Mouse (Mus musculus) forebrain, embryonic 12.5 days (tissue): Measurements from ENCODE around the gene Garnl3. TPM values are rescaled to one million over a fixed set of nuclear protein-coding genes. Genes with fewer than 3 reads are reported as not detected.

Source experiments
- ATAC-seq: fragments of 200-750 bp; cut with Nextera tagmentation; 2 replicates; pipeline ENCODE4 v1.8.0; 2017; ENCODE audit warnings: moderate TSS enrichment; ENCODE audit not compliant: low FRiP score
- H3K27ac ChIP-seq: fragments of 300-500 bp; sonication (generic); 2 replicates; pipeline ENCODE4 v1.5.1; 2016; ENCODE audit warnings: mild to moderate bottlenecking
- H3K27me3 ChIP-seq: fragments of 300-500 bp; sonication (generic); 2 replicates; pipeline ENCODE4 v1.6.1; 2016; ENCODE audit warnings: mild to moderate bottlenecking
- H3K36me3 ChIP-seq: fragments of 300-500 bp; sonication (generic); replicated peaks from 2 replicates; pipeline ENCODE4 v1.6.1; 2016; ENCODE audit warnings: mild to moderate bottlenecking
- H3K4me1 ChIP-seq: fragments of 300-500 bp; sonication (generic); 2 replicates; pipeline ENCODE4 v1.6.1; 2016
- H3K4me2 ChIP-seq: fragments of 300-500 bp; sonication (generic); 2 replicates; pipeline ENCODE4 v1.6.1; 2016; ENCODE audit warnings: mild to moderate bottlenecking, moderate library complexity
- H3K4me3 ChIP-seq: fragments of 300-500 bp; sonication (generic); replicated peaks from 2 replicates; pipeline ENCODE4 v1.5.1; 2016; ENCODE audit warnings: mild to moderate bottlenecking
- H3K9ac ChIP-seq: fragments of 300-500 bp; sonication (generic); 2 replicates; pipeline ENCODE4 v1.6.1; 2016; ENCODE audit warnings: mild to moderate bottlenecking
- H3K9me3 ChIP-seq: fragments of 300-500 bp; sonication (generic); 2 replicates; pipeline ENCODE4 v1.6.1; 2016
- WGBS: fragments of 180-500 bp; shearing (Covaris S2); methylation state at CpG from one replicate; pipeline ENCODE4 v1.1.7; 2016; 5-methylcytosine and 5-hydroxymethylcytosine counted together
- polyA plus RNA-seq: library from polyadenylated mRNA; unstranded; fragments of >200 nt; fragmentation: Nextera tagmentation; extraction: Ambion mirVana; gene quantifications from 2 replicates; pipeline ENCODE4 v1.2.1, GENCODE M21; 2016

The Garnl3 gene
- polyA plus RNA-seq, 1 experiment from 2014 or later, result 14.5 TPM

DNA sequence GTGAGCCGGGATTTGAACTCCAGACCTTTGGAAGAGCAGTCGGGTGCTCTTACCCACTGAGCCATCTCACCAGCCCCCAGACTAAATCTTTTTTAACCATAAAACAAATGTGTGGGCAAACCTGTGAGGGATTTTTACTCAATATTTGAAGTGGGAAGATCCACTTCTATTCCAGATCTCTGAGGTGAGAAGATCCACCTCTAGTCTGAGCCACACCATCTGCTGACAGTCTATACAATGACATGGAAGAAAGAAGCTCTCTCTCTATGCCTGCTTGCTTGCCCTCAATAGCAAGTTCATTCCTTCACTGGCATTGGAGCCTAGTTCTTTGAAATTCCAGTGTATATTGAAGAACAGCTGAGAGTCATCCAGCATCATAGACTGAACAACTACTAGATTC lies 131.7 kb downstream of the Garnl3 start:
- H3K9ac ChIP-seq, result no peak overlapping the region
- no peaks in the 10 kb centered on the region for H3K4me1 ChIP-seq
- no peak overlapping the region for H3K4me2 ChIP-seq
- no peak for ATAC-seq
- no peak overlapping the region for H3K4me3 ChIP-seq
- H3K27me3 ChIP-seq, result no peaks in the 10 kb centered on the region
- H3K36me3 ChIP-seq, result no peaks in the 10 kb centered on the region
- H3K9me3 ChIP-seq, result no peaks in the 10 kb centered on the region
- WGBS, result 95% methylated on average over 2 of the region's 2 CpGs
- no peak overlapping the region for H3K27ac ChIP-seq

DNA sequence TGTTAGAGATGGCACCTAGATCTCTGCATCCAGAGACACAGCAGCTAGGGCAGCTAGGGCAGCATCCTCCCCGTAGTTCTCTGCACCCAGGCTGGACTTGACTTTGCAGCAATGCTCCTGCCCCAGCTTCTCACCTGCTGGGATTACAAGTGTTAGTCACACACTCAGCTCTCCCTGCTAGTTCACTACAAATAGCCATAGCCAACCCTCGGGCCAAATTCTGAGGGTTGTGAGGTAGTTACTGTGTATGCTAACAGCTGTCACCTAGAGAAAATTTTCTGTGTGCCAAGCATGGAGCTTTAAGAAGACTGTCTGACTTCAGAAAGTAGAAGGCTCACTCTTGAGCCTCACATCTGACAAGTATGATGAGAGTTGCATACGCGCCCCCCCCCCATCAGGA lies 133.7 kb downstream of the Garnl3 start:
- WGBS, result 85% methylated on average over 4 of the region's 4 CpGs

GRCm38 (mm10) chr2:32997081-32997480 lies 134.4 kb downstream of the Garnl3 start:
- Histone ChIP-seq H3K27me3 (no peaks in the 10 kb centered on the region), H3K36me3 (no peaks in the 10 kb centered on the region), H3K9ac (no peak overlapping the region), H3K27ac (no peak overlapping the region), H3K4me3 (no peak overlapping the region), H3K4me2 (no peak overlapping the region), H3K4me1 (no peaks in the 10 kb centered on the region), H3K9me3 (no peaks in the 10 kb centered on the region)
- WGBS, result 73% methylated on average over 6 of the region's 6 CpGs
- ATAC-seq, result no peak

More for the DNA sequence above, 133.7 kb downstream of the Garnl3 start:
- no peak overlapping the region for H3K4me3 ChIP-seq
- no peaks in the 10 kb centered on the region for H3K36me3 ChIP-seq
- H3K9me3 ChIP-seq, result no peaks in the 10 kb centered on the region
- no peak for ATAC-seq
- no peaks in the 10 kb centered on the region for H3K4me1 ChIP-seq
- H3K4me2 ChIP-seq, result no peak overlapping the region
- no peaks in the 10 kb centered on the region for H3K27me3 ChIP-seq
- no peak overlapping the region for H3K27ac ChIP-seq
- H3K9ac ChIP-seq, result no peak overlapping the region

DNA sequence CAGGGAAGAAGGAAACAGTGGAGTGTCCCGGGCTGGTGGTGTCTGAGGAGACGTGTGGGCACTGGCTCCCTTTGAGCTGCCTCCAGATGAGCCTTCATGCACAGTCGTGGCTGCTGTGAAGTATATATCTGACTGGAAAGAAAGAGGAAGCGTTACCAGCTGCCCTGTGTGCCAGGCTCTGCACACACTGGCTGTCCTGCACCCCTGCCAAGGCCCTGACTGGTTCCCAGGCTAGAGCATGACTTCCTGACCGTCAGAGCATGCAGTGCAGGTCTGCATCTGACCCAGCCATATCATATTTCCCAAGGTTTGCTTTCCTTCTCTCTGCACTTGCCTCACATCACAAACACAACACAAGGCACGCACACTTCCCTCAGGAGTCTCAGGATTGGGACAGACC lies 139.3 kb downstream of the Garnl3 start:
- no peaks in the 10 kb centered on the region for H3K4me1 ChIP-seq
- WGBS, result 80% methylated on average over 6 of the region's 6 CpGs
- H3K27me3 ChIP-seq, result no peaks in the 10 kb centered on the region
- H3K4me2 ChIP-seq, result no peak overlapping the region
- H3K36me3 ChIP-seq, result no peaks in the 10 kb centered on the region
- no peak overlapping the region for H3K27ac ChIP-seq
- no peak overlapping the region for H3K4me3 ChIP-seq
- no peak overlapping the region for H3K9ac ChIP-seq
- ATAC-seq, result no peak
- H3K9me3 ChIP-seq, result no peaks in the 10 kb centered on the region

- H3K4me3 ChIP-seq, result no peak overlapping the region
- H3K27me3 ChIP-seq, result no peaks in the 10 kb centered on the region
- H3K4me1 ChIP-seq, result no peaks in the 10 kb centered on the region
- ATAC-seq, result no peak
- no peaks in the 10 kb centered on the region for H3K9me3 ChIP-seq
- no peak overlapping the region for H3K4me2 ChIP-seq
- no peak overlapping the region for H3K9ac ChIP-seq
- WGBS, result 62% methylated on average over 13 of the region's 13 CpGs
- no peaks in the 10 kb centered on the region for H3K36me3 ChIP-seq
- no peak overlapping the region for H3K27ac ChIP-seq
Measured at GRCm38 (mm10) chr2:32990167-32990832, 141.2 kb downstream of the Garnl3 start.

- Histone ChIP-seq H3K4me1 (no peaks in the 10 kb centered on the region), H3K4me2 (no peak overlapping the region), H3K27me3 (0 out of 2 replicates have a peak, but pooled peaks cover 3% of the 10 kb centered on the region), H3K27ac (no peak overlapping the region), H3K36me3 (no peaks in the 10 kb centered on the region), H3K4me3 (no peak overlapping the region), H3K9ac (no peak overlapping the region), H3K9me3 (no peaks in the 10 kb centered on the region)
- 79% methylated on average over 3 of the region's 3 CpGs for WGBS
- ATAC-seq, result no peak
Measured at GRCm38 (mm10) chr2:32989376-32989775, 142.1 kb downstream of the Garnl3 start.

DNA sequence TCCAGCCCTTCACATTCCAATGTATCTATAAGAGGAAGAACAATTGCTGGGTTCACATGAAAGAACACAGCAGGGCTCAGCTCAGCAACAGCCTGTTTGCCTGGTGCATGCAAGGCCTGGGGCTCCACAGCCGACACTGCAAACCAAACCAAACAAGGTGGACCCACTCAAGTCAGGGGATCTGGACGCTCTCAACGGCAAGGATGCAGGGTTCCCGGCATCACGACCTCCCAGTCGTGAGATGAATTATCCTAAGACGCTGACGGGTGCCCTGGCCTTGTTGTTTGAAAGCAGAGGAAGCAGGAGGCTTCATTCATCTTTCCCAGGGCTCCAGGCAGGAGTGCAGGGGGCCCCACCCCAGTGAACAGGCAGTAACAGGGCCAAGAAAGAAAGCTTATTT lies 145.6 kb downstream of the Garnl3 start:
- 67% methylated on average over 8 of the region's 8 CpGs for WGBS
- ATAC-seq, result no peak
- no peak overlapping the region for H3K4me2 ChIP-seq

DNA sequence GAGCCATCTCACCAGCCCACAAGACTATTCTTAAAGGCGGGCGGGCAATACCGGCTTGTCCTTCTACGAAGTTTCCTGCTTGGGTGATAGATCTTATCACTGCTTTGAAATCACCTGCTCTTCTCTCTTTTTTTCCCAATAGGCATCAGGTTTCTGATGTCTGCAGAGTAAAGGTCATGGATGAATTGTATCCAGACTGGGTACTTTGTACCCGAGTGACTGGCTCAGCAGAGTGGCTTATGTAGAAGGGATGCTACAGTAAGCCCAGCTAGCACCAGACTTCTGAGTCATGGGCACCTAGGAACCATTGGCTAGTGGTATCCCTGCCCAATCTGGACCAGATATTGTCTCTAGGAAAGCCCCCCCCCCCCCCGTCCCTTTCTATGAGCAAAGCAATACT lies 147.8 kb downstream of the Garnl3 start:
- Histone ChIP-seq H3K4me3 (no peak overlapping the region), H3K27me3 (peaks cover 12% of the 10 kb centered on the region), H3K4me2 (no peak overlapping the region), H3K9ac (no peak overlapping the region), H3K27ac (no peak overlapping the region), H3K4me1 (peaks cover 22% of the 10 kb centered on the region), H3K9me3 (no peaks in the 10 kb centered on the region), H3K36me3 (no peaks in the 10 kb centered on the region)
- ATAC-seq, result no peak
- 64% methylated on average over 6 of the region's 6 CpGs for WGBS

More for the DNA sequence above, 145.6 kb downstream of the Garnl3 start:
- Histone ChIP-seq H3K4me3 (no peak overlapping the region), H3K4me1 (peaks cover 16% of the 10 kb centered on the region), H3K27me3 (peaks cover 11% of the 10 kb centered on the region; the same call in 1 of the 2 replicates), H3K9ac (no peak overlapping the region), H3K36me3 (no peaks in the 10 kb centered on the region), H3K27ac (no peak overlapping the region), H3K9me3 (no peaks in the 10 kb centered on the region)

- WGBS, result 2% methylated on average over 4 of the region's 4 CpGs
- Histone ChIP-seq H3K36me3 (no peaks in the 10 kb centered on the region), H3K4me3 (peak overlapping the region; percentile 74), H3K4me1 (peaks cover 25% of the 10 kb centered on the region), H3K27ac (no peak overlapping the region), H3K9ac (0 out of 2 replicates have a peak overlapping the region, but pooled peaks have one; percentile 39), H3K9me3 (no peaks in the 10 kb centered on the region), H3K4me2 (peak overlapping the region; percentile 95), H3K27me3 (peaks cover 12% of the 10 kb centered on the region)
- ATAC-seq, result no peak
Measured at GRCm38 (mm10) chr2:32982700-32983099, 148.8 kb downstream of the Garnl3 start.

DNA sequence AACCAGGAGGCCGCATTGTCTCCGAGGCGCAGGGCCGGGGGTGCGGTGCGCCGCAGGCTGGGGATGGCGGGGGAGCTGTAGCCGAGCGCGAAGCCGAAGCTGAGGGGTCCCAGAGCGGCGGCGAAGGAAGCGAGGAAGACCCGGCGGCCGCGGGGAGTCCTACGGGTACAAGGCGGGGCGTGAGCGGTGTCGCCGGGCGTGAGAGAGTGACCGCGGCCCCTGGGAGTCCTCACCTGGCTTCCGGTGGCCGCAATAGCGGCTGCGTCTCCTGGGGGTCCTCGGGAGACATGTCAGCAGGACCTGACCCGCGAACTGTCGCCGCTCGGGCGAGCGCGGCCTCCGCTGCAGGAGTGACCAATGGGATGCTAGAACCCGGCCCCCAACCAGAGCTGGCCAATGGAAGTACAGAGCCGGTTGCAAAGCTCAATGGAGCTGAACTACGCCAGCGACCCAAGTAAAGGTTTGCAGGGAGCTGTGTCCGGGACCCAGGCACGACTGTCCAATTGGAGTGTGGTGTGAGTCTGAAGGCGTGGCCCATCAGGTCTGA lies 149.7 kb downstream of the Garnl3 start, which contains the start of gene Slc2a8:
Gene Slc2a8 (minus strand): TSS at position 359 of the 547 bp plus-strand sequence.
- WGBS, result under 1% methylated on average over 49 of the region's 50 CpGs
- Histone ChIP-seq H3K4me2 (peak within 1 kb of the TSS; percentile 95), H3K4me3 (peak within 1 kb of the TSS; percentile 74), H3K27ac (peak within 1 kb of the TSS; percentile 66; the same call in 1 of the 2 replicates), H3K9me3 (no peaks in the 10 kb centered on the region), H3K36me3 (no peaks in the 10 kb centered on the region), H3K4me1 (peaks cover 25% of the 10 kb centered on the region), H3K9ac (peak within 1 kb of the TSS; percentile 91), H3K27me3 (peaks cover 12% of the 10 kb centered on the region)
- ATAC-seq, result peak; percentile 98

DNA sequence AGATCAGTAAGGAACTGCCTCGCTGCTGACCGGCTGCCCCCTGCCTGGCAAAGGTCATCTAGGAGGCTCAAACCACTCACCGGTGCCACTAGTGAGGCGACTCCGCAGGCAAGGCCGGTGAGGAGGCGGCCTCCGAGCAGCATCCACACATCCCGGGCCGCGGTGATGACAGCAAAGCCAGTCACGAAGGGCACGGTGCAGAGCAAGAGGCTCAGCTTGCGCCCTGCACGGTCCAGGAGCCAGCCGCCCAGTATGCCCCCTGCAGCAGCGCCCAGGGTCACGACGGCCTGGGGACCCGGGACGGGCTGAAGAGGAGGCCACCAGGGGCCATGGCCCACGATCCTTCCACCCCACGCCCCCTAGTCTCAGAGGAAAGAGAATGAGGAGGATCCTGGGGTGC lies 150.2 kb downstream of the Garnl3 start:
- no peaks in the 10 kb centered on the region for H3K36me3 ChIP-seq
- H3K27ac ChIP-seq, result no peak overlapping the region
- H3K27me3 ChIP-seq, result peaks cover 12% of the 10 kb centered on the region
- H3K9me3 ChIP-seq, result no peaks in the 10 kb centered on the region
- peak; percentile 42 for ATAC-seq
- H3K4me2 ChIP-seq, result peak overlapping the region; percentile 95
- WGBS, result under 1% methylated on average over 23 of the region's 23 CpGs
- peaks cover 27% of the 10 kb centered on the region for H3K4me1 ChIP-seq
- peak overlapping the region; percentile 91 for H3K9ac ChIP-seq
- peak overlapping the region; percentile 74 for H3K4me3 ChIP-seq

DNA sequence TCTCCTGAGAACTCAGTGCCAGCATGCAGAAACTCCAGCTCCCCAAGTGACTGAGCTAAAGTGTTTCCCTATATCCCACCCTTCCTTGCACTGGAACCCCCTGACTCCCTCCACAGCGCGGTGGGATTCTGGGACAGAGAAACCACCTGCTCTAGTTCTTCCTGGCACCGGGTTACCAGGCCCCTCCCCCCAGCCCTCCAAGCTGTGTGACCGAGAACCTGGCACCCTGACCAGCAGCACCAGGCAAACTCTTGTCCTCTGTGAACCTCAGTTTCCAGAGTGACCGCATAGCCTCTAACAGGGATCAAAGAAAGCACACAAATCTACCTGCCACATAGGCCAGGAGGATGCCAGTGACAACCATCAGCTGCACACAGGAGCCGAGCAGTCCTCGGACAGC lies 151.8 kb downstream of the Garnl3 start:
- Histone ChIP-seq H3K27ac (no peak overlapping the region), H3K36me3 (no peaks in the 10 kb centered on the region), H3K9me3 (no peaks in the 10 kb centered on the region), H3K4me2 (no peak overlapping the region), H3K4me1 (peaks cover 27% of the 10 kb centered on the region), H3K27me3 (peaks cover 12% of the 10 kb centered on the region), H3K4me3 (no peak overlapping the region), H3K9ac (no peak overlapping the region)
- ATAC-seq, result no peak
- 84% methylated on average over 7 of the region's 7 CpGs for WGBS

DNA sequence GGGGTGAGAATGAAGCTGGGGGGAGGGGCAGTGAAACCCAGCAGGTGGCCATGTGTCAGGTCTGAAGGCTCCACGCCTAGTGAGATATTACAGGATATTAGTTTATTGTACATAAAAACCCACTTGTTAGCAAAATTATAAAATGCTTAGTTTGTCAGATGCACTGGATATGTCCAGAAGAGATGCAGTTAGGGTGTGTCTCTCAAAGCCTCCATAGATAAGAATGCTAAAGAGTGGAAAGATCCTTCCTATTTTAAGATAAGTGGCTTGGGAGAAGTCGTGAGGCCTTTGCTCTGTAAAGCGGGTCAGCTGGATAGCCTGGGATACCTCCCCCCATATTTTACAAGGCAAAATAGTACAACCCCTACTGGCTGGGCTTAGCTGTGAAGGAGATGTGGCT lies 152.8 kb downstream of the Garnl3 start:
- H3K4me2 ChIP-seq, result no peak overlapping the region
- ATAC-seq, result no peak
- 78% methylated on average over 3 of the region's 3 CpGs for WGBS
- H3K27ac ChIP-seq, result no peak overlapping the region
- H3K9me3 ChIP-seq, result no peaks in the 10 kb centered on the region
- peaks cover 5% of the 10 kb centered on the region for H3K27me3 ChIP-seq
- peaks cover 6% of the 10 kb centered on the region; the same call in 1 of the 2 replicates for H3K36me3 ChIP-seq
- H3K4me1 ChIP-seq, result peaks cover 27% of the 10 kb centered on the region
- no peak overlapping the region for H3K9ac ChIP-seq
- no peak overlapping the region for H3K4me3 ChIP-seq
